Mouse (Mus musculus): Measurements from ENCODE around the gene Ms4a13.
"Not testable (repeated sequence)": the region's sequence is repeated elsewhere in the genome, so short reads cannot be mapped to it uniquely, and the experiment has no call there.

Gene Ms4a13

DNA sequence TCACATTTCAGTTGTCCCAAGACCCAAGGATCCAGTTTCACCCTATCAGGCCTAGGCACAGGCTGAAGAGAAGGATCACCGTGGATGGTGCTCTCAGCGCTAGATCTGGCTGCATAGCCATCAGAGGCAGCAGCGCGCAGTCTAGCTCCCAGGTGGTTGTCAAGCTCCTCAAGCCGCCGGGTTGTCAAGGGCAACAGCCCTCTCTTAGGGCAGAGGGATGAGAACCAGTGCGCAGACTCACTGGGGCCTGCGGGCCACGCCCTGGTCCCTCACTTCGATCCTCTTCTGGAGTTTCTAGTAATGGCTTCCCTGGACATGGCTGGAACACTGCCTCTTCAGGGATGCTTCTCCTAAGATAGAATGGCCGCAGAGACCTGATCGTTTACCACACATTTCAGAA, at the start of gene Ms4a13:
Gene Ms4a13, minus strand, starts transcription at position 192 of the 400 bp plus-strand sequence.
- DNase-seq, result no peak

DNA sequence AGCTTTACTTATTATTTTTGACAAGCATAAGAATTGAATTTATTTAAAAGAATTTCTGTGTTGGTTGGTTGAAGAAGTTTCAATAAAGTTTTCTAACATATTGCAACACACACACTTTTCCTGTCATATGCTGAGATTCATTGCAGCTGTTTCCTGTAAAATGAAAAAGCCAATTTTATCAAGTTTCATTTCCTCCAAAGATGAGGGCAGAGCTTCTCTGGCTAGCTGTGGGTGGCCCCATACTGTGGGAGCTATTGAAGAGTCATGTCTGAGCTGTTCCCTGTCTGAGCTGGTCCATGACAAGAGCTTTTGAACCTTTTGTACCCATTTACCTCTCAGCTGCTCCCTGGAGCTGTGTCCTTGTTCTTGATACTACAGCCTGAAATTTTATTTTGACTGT, 47.7 kb upstream of the Ms4a13 start:
- DNase-seq, result peak; percentile 14 to 23

DNA sequence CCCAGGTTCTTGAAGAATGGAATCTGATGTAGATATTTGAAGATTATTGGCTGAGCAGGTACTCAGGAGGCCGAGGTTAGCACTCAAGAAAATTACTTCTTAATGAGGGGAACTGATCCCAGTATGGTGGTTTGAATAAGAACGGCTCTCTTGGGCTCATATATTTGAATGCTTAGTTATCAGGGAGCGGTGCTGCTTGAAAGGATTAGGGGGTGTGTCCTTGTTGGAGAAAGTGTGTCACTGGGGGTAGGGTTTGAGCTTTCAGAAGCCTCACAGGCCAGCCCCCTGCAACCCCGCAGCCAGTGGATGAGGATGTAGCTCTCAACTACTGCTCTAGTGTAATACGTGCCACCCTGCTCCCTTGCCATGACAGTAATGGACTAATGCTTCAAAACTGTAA, 46.0 kb upstream of the Ms4a13 start:
- no peak for DNase-seq

DNA sequence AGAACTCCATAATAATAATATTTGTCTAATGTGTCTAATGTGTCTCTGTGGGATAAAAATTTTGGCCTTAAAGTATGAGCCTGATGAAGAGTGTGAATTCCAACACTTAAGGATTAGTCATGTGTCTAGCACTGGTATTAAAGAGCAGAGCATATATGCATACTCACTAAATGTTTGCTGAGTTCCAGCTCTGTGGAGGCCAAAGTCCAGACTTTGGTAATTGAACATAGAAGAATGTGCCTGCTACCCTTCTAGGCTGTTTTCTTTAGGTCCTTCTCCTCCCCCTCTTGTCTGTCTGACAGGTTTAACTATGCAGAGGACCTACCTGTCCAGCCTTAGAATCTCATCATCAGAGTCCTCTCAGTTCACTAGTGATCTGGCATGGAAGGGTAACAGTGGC, 39.3 kb upstream of the Ms4a13 start:
- no peak for DNase-seq

DNA sequence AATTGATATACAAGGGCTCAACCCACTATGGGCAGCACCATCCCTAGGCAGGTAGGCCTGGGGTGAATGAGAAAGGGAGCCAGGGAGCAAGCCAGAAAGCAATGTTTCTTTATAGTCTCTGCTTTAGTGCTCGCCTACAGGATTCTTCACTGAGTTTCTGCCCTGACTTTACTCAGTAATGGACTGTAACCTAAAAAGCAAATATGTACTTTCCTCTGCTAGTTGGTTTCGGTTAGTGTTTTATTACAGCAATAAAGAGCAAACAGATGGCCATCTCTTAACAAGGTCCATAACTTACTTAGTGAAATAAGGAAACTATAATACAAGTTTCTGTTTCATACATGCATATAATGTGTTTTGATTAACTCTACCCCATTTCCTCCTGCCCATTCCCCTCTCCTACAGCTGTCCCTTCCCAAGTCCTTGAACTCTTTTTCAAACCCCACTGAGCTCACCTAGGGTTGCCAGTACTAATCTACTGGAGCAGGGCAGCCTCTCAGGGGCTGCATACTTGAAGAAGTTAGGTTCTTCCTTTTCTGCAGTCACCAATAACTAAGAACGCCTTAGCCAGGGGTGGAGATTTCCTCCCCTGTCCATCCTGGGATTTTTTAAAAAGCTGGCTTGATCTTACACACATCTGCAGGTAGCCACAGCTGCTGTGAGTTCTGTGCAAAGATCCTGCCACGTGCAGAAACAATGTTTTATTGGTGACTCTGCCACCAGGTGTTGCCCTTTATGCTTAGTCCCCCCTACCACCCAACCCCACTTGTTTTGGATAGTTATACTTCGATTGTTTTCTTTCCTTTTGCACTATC, 38.6 kb upstream of the Ms4a13 start:
- no peak for DNase-seq

DNA sequence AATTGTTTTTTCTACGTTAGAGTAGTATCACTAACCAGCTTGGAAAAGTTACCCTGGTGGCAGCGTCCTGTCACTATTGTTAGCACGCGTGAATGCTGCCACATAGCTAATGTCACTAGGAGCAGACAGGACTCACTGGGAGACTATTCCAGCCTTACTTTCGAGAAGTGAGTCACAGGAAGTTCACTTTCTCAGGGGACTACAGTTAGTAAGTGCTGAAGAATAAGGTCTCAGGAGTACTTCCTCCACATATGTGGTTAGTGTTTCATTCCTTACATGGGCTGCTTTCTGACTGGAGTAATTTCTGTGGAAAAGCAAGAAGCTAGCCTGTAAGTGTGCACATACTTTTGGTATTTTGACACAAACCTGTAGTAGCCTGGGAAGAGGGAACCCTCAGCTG, 37.7 kb upstream of the Ms4a13 start:
- no peak for DNase-seq

DNA sequence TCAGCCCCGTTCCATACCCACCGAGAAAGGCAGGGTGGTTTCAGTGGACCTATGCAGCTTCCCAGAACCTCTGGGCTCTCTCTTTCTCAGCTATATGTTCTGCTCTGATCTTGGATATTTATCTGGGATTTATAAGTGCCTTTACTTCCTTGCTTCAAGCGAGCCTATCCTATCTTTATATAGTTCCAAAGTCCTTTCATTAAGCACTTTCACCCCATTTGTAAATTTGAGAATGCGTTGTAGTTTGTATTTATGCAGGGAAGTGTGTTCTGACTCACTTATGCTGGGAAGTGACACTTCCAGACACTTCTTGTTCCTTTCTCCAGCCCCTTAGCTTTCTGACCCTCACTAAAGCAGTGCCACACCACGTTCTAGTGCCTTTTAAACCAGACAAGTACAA, 35.8 kb upstream of the Ms4a13 start, which contains the start of gene Ms4a12:
Gene Ms4a12, minus strand, starts transcription at position 101 of the 400 bp plus-strand sequence.
- no peak for DNase-seq

DNA sequence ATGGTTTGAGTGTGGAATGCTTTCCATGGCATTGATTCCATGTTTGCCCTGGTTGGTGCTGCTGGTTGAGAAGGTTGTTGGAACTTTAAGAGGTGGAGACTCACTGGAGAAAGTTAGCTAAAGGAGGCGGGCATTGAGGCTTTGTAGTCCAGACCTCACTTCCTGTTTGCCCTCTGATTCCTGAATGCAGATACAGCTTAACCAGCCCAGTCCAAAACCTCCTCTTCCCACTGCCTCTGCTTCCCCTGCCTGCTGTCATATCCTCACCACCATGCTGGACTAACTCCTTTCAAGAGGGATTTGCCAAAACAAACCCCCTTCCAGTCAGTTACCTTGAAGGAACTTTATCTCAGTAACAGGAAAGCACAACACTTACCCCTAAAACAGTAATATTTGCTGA, 4.0 kb downstream of the Ms4a13 start:
- DNase-seq, result no peak

DNA sequence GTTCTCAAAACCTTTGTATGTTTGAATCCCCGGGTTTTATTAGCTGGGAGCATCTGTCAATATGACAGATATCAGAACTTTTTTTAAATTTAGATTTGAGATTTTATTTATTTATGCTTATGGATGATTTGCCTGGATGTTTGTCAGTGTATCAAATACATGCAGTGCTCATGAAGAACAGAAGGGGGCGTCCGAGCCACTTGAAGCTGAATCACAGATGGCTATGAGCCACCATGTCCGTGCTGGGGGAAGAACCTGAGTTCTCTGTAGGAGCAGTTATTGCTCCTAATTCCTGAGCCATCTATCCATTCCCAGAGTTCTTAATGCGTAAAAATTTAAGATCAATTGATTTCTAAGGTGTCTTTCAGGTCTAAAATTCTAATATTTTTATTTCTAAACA, 12.4 kb downstream of the Ms4a13 start:
- DNase-seq, result peak in 1 of 2 experiments; percentile 20

DNA sequence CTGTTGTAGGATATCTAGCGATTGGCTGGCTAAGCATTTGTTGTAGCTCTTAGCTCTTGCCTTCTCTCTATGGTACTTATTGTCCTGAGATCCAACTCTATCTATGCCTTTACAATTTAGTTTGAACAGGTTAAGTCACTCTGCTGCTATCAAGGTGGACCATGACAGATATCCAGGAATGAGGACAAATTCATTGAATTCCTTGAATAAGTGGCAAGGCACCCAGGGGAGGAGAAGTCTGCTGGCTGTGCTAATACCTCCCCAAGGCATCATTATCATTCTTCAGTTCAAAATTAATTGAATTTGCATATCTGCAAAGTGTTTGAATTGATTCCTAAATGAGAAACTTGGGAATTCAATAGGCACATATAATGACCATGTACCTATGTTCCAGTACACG, 19.1 kb downstream of the Ms4a13 start:
- DNase-seq, result no peak

DNA sequence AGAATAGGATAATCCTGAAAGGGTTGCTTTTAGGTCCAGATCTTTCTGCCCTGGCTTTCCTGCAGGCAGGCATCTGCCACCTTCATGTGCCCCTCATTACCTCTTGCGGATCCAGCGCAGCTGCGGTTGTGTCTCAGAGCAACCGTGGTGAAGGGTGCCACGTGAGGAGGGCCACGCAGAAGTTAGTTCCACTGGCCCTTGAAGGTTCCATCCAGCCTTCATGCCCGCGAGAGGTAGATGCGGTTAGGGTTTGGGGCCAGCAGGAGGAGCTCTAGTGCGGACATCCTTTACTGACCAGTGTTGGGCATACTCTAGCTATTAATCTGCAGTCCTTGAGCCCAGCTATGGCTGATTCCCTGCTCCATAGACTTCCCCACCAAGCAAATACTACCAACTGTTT, 31.4 kb downstream of the Ms4a13 start, which contains the start of gene 1700025F22Rik:
Gene 1700025F22Rik, minus strand, starts transcription at position 149 of the 400 bp plus-strand sequence.
- peak; percentile 24 to 40 for DNase-seq

DNA sequence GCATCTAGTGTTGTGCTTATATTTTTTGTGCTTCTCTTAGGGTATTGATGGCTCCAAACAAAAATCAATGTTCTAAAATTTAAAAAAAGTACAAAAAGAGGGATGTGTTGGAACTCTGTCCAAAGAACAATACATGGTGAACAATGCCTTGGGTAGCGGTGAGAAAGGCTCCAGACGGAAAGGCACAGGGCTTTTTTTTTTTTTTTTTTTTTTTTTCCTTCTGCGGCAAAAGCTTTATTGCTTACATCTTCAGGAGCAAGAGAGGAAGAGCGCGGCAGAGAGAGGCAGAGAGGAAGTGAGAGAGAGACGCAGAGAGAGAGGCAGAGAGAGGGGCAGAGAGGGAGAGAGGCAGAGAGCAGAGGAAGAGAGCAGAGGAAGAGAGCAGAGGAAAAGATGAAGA, 38.6 kb downstream of the Ms4a13 start:
- DNase-seq, result not testable (repeated sequence)

DNA sequence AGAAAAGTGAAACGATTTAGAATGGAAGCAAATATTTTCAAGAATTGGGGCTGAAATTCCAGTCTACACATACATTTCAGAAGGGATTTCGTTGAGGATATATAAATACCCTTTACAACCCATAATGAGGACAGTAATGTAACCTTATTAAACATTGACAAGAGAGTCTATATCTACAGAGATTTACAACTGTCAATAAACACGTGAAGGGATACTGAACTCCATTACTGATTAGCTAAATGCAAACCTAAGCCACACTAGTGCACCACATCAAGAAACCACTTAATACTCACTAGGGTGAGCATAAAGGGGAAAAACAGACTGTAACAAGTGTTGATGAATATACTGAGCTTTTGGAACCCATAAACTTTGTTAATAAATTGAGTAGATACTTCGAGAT, 61.2 kb downstream of the Ms4a13 start:
- DNase-seq, result no peak

DNA sequence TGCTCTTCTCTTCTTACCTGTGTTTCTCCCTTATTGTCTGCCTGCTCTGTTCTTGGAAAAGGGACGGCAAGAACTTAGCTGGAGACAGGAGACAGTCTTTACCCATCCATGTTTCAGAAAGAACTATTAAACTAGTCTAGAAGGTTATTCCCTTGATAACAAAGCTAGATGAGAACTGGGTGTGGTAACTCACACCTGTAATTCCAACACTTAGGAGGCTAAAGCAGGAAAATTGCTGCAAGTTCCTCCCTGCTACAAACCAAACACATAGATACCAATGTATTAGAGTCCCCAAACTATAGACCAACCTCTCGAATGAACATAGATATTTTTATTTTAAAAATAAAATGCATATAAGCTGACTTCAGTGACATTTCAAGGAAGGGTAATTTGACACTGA, 61.7 kb downstream of the Ms4a13 start:
- DNase-seq, result no peak

DNA sequence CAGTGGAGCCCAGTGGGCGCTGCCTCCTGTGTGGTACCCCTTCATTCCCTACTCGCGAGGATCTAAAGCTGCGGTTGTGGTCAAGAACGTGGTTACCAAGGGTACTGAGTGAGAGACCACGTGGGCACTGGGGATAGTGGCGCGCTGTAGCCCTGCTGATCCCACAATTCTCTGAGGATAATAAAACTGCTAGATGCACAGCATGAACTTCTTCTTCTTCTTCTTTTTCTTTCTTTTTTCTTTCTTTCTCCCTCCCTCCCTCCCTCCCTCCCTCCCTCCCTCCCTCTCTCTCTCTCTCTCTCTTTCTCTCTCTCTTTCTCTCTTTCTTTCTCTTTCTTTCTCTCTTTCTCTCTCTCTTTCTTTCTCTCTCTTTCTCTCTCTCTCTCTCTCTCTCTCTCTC, 65.8 kb downstream of the Ms4a13 start, which contains the start of gene 1700017D01Rik:
Gene 1700017D01Rik, minus strand, starts transcription at position 101 of the 400 bp plus-strand sequence.
- not testable (repeated sequence) for DNase-seq

DNA sequence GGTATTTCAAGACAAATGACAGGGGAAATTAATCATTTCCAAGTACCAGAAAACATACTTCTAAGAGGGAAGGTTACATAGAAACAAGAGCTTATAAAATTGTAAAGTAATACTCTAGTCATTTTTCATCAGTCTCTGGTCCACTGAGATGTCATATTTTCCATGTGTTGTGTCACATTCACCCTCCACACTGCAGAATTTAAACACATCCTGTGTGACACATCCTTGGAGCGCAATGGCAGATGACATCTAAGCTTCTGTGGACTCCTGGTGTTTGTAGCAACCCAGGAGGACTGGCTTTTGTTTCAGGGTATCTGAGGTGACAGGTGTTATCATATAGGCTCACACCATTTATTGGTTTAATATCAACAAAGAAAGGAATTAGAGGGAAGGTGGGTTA, 66.8 kb downstream of the Ms4a13 start:
- no peak for DNase-seq

DNA sequence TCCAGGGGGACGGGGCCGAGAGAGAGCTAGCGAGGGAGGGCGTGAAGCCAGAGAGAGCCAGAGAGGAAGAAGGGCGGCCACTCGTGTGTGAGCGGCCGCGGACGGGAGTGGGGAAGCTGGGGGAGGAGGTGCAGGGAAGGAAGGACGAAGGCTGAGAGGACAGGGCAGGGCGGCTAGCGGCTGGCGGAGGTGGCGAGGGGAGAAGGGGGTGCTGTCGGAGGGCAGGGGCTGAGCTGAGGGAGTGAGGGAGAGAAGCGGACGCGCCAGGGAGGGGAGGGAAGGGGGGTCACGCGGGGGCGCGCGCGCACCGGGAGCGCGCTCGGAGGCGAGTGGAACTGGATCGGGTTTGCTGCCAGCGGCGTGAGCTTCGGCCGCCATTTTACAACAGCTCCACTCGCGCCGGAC, 75.5 kb downstream of the Ms4a13 start:
- DNase-seq, result peak; percentile 33 to 35

All from lung, postnatal 4 days (tissue).